Mouse (Mus musculus) embryo, embryonic 11 days (tissue): Measurements from ENCODE around the gene Slfn5.
A peak's percentile ranks its signal among the peaks of the same experiment; 100 is the strongest.
"Not testable (repeated sequence)": the region's sequence is repeated elsewhere in the genome, so short reads cannot be mapped to it uniquely, and the experiment has no call there.

ENCODE experiments used
- DNase-seq: peaks from one replicate; pipeline ENCODE4 v3.0.0-alpha.2; 2015

The Slfn5 gene

GRCm38 (mm10) chr11:82947457-82947856 lies 3.7 kb upstream of the Slfn5 start:
- no peak for DNase-seq

GRCm38 (mm10) chr11:82949036-82949435 lies 2.1 kb upstream of the Slfn5 start:
- no peak for DNase-seq

- no peak for DNase-seq
Measured at GRCm38 (mm10) chr11:82951865-82952611, 889 bp downstream of the Slfn5 start.

- DNase-seq: no peak
Measured at GRCm38 (mm10) chr11:82952612-82953542, 1.7 kb downstream of the Slfn5 start.

- DNase-seq: no peak
Measured at GRCm38 (mm10) chr11:82954631-82955030, 3.5 kb downstream of the Slfn5 start.

- DNase-seq: no peak
Measured at GRCm38 (mm10) chr11:82956925-82957324, 5.8 kb downstream of the Slfn5 start.

- DNase-seq: peak; percentile 51
Measured at GRCm38 (mm10) chr11:82959613-82960012, 8.5 kb downstream of the Slfn5 start.

- no peak for DNase-seq
Measured at GRCm38 (mm10) chr11:82961743-82962142, 10.6 kb downstream of the Slfn5 start.

- no peak for DNase-seq
Measured at GRCm38 (mm10) chr11:82962215-82962614, 11.1 kb downstream of the Slfn5 start.

- DNase-seq: peak; percentile 84
Measured at GRCm38 (mm10) chr11:82970712-82971589, 19.8 kb downstream of the Slfn5 start.

- DNase-seq: no peak
Measured at GRCm38 (mm10) chr11:82971590-82971974, 20.4 kb downstream of the Slfn5 start.

GRCm38 (mm10) chr11:82973916-82974315 lies 22.8 kb downstream of the Slfn5 start:
- no peak for DNase-seq

- not testable (repeated sequence) for DNase-seq
Measured at GRCm38 (mm10) chr11:82982409-82982808, 31.3 kb downstream of the Slfn5 start.

GRCm38 (mm10) chr11:82983193-82983592 lies 32.0 kb downstream of the Slfn5 start:
- DNase-seq: no peak

GRCm38 (mm10) chr11:82987621-82988020 lies 36.5 kb downstream of the Slfn5 start:
- no peak for DNase-seq

- peak; percentile 31 for DNase-seq
Measured at GRCm38 (mm10) chr11:82989357-82989756, 38.2 kb downstream of the Slfn5 start.

- peak; percentile 80 for DNase-seq
Measured at GRCm38 (mm10) chr11:82990612-82991385, 39.6 kb downstream of the Slfn5 start.

- DNase-seq: peak; percentile 45
Measured at GRCm38 (mm10) chr11:82991469-82992166, 40.5 kb downstream of the Slfn5 start, which contains the start of gene Slfn9. Gene Slfn9, minus strand, starts transcription at chr11:82991830.

- no peak for DNase-seq
Measured at GRCm38 (mm10) chr11:83013356-83013755, 62.2 kb downstream of the Slfn5 start.
